Mouse (Mus musculus) midbrain, embryonic 11.5 days (tissue): Measurements from ENCODE around the gene Igf1r. TPM values are rescaled to one million over a fixed set of nuclear protein-coding genes. Genes with fewer than 3 reads are reported as not detected.
A peak's percentile ranks its signal among the peaks of the same experiment; 100 is the strongest.

Experiments
- ATAC-seq: fragments of 200-750 bp; cut with Nextera tagmentation; 2 replicates; pipeline ENCODE4 v1.8.0; 2017; ENCODE audit warnings: moderate TSS enrichment, moderate library complexity; ENCODE audit not compliant: low FRiP score
- DNase-seq: peaks from one replicate; pipeline ENCODE4 v3.0.0; 2015; ENCODE audit warnings: low spot score; ENCODE audit errors: missing footprints
- H3K27ac ChIP-seq: fragments of 300-500 bp; sonication (generic); 2 replicates; pipeline ENCODE4 v1.5.1; 2014; ENCODE audit warnings: low read depth, low read length
- H3K27me3 ChIP-seq: fragments of 300-500 bp; sonication (generic); 2 replicates; pipeline ENCODE4 v1.6.1; 2014; ENCODE audit warnings: mild to moderate bottlenecking, low read length, moderate library complexity, mixed read lengths; ENCODE audit not compliant: control insufficient read depth, insufficient read depth
- H3K36me3 ChIP-seq: fragments of 300-500 bp; sonication (generic); 2 replicates; pipeline ENCODE4 v1.6.1; 2014; ENCODE audit warnings: mild to moderate bottlenecking, low read length, moderate library complexity, mixed read lengths; ENCODE audit not compliant: control insufficient read depth, insufficient read depth
- H3K4me1 ChIP-seq: fragments of 300-500 bp; sonication (generic); 2 replicates; pipeline ENCODE4 v1.6.1; 2014; ENCODE audit warnings: low read length; ENCODE audit not compliant: control insufficient read depth, insufficient read depth
- H3K4me2 ChIP-seq: fragments of 300-500 bp; sonication (generic); 2 replicates; pipeline ENCODE4 v1.6.1; 2014; ENCODE audit warnings: mild to moderate bottlenecking, moderate library complexity
- H3K4me3 ChIP-seq: fragments of 300-500 bp; sonication (generic); 2 replicates; pipeline ENCODE4 v1.5.1; 2014; ENCODE audit warnings: low read depth, low read length
- H3K9ac ChIP-seq: fragments of 300-500 bp; sonication (generic); 2 replicates; pipeline ENCODE4 v1.6.1; 2014; ENCODE audit warnings: low read length
- H3K9me3 ChIP-seq: fragments of 300-500 bp; sonication (generic); 2 replicates; pipeline ENCODE4 v1.6.1; 2016; ENCODE audit warnings: low read length; ENCODE audit not compliant: control insufficient read depth
- WGBS: fragments of 180-500 bp; shearing (Covaris S2); extraction: QIAGEN DNeasy Blood & Tissue Kit; methylation state at CpG from one replicate; pipeline ENCODE4 v1.1.7; 2014; 5-methylcytosine and 5-hydroxymethylcytosine counted together
- polyA plus RNA-seq: library from polyadenylated mRNA; unstranded; fragments of >200 nt; fragmentation: Nextera tagmentation; extraction: Ambion mirVana; gene quantifications from 2 replicates; pipeline ENCODE4 v1.2.1, GENCODE M21; 2014

Igf1r gene
- polyA plus RNA-seq, 1 experiment from 2014 or later = 20.0 TPM

DNA sequence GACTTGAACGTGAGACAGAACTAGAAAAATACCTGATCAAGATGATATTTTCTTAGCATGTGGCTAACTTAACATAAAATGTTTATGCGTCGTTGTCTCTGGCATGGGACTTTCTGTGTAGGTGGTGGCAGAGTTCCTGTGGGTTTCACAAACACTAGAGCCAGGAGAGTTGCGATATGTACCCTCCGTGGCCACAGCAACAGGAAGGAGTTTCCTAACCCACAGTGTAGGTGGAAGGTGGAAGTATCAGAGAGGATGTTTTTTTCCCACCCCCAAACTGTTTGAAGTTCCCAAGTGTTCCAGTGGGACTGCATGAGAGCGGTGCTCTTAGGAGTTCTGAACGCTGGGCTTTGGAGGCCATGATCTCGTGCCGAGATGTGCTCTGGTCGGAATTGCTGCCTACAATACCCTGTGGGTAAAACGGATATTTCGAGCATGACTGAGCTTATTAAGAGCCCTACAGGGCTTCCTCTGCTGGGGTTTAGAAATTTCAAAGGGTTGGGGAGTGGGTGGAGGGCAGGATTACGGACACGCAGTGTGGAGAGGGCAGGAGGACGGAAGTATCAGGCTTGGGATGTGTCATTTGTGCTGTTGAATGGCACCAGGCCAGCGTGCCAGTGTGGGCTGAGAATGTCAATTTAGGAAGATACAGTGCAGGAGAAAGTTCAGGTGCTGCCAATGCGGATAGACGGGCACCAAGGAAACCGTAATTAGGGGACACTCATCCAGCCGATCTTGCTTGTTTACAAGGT, 195.8 kb downstream of the Igf1r start:
- Histone ChIP-seq H3K9ac (no peak overlapping the region), H3K4me3 (no peak overlapping the region), H3K4me2 (no peak overlapping the region), H3K36me3 (no peaks in the 10 kb centered on the region), H3K9me3 (no peaks in the 10 kb centered on the region), H3K27me3 (no peaks in the 10 kb centered on the region), H3K4me1 (peaks cover 10% of the 10 kb centered on the region), H3K27ac (no peak overlapping the region)
- ATAC-seq (peak; percentile 42), DNase-seq (no peak)
- WGBS = 38% methylated on average over 20 of the region's 20 CpGs

DNA sequence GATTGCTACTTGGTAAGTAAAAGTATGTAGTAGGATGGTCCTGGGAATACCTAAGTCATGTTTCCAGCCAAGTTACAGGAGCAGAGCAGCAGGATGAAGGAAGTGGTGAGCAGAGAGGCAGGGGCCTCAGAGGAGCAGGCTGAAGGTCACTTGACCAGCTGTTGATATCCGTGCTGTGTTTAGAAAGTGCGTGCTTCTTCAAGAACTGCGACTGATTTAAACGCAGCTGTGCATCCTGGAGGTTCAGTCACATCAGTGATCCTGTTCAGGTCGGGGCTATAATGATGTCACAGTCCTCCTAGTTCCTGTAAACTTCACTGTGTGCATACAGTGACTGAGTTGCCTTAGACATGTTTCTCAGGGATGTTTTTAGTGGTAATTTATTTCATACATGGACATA, 199.3 kb downstream of the Igf1r start:
- Histone ChIP-seq H3K27me3 (no peaks in the 10 kb centered on the region), H3K4me1 (peaks cover 10% of the 10 kb centered on the region), H3K9me3 (no peaks in the 10 kb centered on the region), H3K36me3 (no peaks in the 10 kb centered on the region), H3K4me2 (no peak overlapping the region), H3K9ac (no peak overlapping the region), H3K4me3 (no peak overlapping the region), H3K27ac (no peak overlapping the region)
- 66% methylated on average over 5 of the region's 5 CpGs for WGBS
- ATAC-seq (no peak), DNase-seq (no peak)

DNA sequence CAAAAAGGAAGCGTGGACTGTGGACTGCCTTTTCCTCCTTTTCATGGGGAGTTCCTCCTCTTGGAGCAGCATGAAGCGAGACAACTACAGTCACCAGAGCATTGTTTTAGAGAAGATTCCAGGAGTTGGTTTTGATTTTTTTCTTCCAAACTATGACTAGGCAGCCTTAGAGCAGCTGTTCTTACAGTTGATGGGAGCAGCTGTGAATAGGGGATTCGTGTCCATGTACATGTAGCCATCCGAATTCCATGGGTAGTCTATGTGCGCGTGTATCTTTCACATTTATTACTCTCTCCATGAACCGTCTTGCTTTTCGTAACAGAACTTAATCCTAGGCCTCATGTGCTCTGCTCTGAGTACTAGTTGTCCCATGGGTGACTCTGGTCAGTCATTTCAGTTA, 199.8 kb downstream of the Igf1r start:
- Histone ChIP-seq H3K27me3 (no peaks in the 10 kb centered on the region), H3K4me3 (no peak overlapping the region), H3K4me2 (no peak overlapping the region), H3K4me1 (peaks cover 10% of the 10 kb centered on the region), H3K9ac (no peak overlapping the region), H3K36me3 (no peaks in the 10 kb centered on the region), H3K27ac (no peak overlapping the region), H3K9me3 (no peaks in the 10 kb centered on the region)
- ATAC-seq (no peak), DNase-seq (no peak)
- 93% methylated on average over 8 of the region's 8 CpGs for WGBS

DNA sequence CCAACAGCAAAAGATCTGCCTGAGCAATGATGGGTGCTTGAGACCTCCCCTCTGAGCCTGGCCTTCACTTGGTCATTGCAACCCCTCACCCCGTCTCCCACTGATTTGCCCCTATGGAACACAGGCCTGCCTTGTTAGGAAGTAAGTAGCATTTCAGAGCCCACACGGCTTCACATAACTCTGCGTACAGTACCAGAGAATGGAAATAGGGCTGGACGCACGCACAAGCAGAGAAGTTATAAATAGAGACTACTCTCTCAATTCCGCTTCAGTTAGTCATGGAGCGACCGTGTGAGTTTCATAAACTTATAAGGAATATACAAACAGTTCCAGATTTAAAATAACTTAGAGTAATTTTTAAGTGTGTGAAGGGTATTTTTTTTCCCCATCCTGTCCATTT, 200.6 kb downstream of the Igf1r start:
- ATAC-seq (no peak), DNase-seq (no peak)
- H3K27ac ChIP-seq = no peak overlapping the region
- no peaks in the 10 kb centered on the region for H3K9me3 ChIP-seq
- no peak overlapping the region for H3K4me2 ChIP-seq
- H3K4me3 ChIP-seq = no peak overlapping the region
- H3K36me3 ChIP-seq = no peaks in the 10 kb centered on the region
- 85% methylated on average over 8 of the region's 8 CpGs for WGBS
- H3K27me3 ChIP-seq = no peaks in the 10 kb centered on the region
- peaks cover 7% of the 10 kb centered on the region for H3K4me1 ChIP-seq
- H3K9ac ChIP-seq = no peak overlapping the region

DNA sequence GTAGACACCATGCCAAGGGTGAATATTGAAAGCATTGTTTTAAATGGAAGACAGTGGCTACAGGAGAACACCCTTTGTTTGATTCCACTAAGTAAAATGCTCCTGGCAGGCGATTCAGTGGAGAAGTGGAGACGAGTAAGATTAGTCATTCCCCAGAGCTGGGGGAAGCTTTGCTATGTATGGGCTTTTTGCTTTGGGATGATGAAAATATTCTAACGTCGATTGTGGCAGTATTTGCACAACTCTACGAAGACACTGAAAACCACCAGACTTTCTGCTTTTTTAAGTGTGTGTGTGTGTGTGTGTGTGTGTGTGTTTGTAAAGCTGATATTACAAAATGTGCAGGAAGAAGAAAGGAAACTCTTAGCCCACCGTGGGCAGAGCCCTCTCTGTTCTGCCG, 202.0 kb downstream of the Igf1r start:
- no peaks in the 10 kb centered on the region for H3K4me1 ChIP-seq

DNA sequence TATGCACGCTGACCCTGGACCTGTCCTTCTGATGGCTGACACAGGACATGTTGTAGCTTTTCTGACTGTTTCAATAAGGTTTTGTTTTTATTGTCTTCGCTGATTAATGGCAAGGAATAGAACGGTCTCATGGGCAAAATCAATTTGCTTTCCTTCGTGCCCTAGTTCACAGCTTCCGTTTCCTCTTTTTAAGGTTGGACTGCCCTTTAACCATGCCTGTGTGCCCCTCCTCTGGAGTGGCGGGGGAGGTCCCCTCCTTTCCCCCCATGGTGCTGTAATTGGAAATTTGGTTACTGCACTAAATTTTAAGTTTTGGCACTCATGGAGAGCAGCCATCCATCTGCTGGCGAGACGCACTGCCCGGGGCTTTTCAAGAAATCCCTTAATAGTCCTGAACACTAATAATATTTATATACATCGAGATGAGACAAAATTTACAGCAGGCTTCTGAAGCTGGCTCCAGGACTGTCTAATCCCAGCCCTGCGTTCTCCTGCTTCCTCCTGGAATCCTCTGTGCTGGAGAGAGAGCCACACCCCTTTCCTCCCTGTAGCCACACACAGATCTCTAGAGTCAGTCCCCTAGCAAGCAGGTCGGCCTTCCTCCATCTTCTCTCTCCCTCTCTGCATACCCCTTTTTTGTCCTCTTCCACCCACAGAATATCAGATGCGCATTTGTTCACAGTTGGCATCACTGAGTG, 207.6 kb downstream of the Igf1r start:
- H3K9me3 ChIP-seq = no peaks in the 10 kb centered on the region
- H3K4me3 ChIP-seq = no peak overlapping the region
- no peak overlapping the region for H3K4me2 ChIP-seq
- H3K27me3 ChIP-seq = no peaks in the 10 kb centered on the region
- no peaks in the 10 kb centered on the region; the same call in 1 of the 2 replicates for H3K36me3 ChIP-seq
- no peak for ATAC-seq
- no peak for DNase-seq
- 72% methylated on average over 13 of the region's 13 CpGs for WGBS
- no peak overlapping the region for H3K9ac ChIP-seq
- no peak overlapping the region for H3K27ac ChIP-seq
- no peaks in the 10 kb centered on the region for H3K4me1 ChIP-seq

More for the DNA sequence above, 202.0 kb downstream of the Igf1r start:
- Histone ChIP-seq H3K4me2 (no peak overlapping the region), H3K27ac (no peak overlapping the region), H3K4me3 (no peak overlapping the region), H3K9me3 (no peaks in the 10 kb centered on the region), H3K9ac (no peak overlapping the region), H3K27me3 (no peaks in the 10 kb centered on the region), H3K36me3 (no peaks in the 10 kb centered on the region)
- 60% methylated on average over 7 of the region's 7 CpGs for WGBS
- ATAC-seq (no peak), DNase-seq (no peak)

DNA sequence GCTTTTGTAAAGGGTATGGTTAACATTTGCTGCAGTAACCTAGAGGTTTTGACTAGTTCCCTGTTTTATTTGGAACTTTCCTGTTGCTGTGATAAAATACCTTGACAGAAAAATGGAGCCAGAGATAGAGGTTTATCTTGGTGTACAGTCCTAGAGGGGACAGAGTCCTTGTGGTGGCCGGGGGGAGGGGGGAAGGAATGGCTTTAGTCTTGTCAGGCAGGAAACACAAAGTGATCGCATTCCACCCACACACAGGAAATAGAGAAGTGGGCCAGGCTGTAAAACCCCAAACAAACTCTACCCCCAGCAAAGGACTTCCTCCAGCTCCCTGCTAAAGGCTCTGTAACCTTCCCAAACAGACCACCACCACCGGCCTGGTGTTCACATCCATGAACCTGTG, 211.4 kb downstream of the Igf1r start:
- no peak overlapping the region for H3K4me3 ChIP-seq
- no peaks in the 10 kb centered on the region for H3K27me3 ChIP-seq
- no peak for DNase-seq
- no peak overlapping the region for H3K9ac ChIP-seq
- WGBS = 80% methylated on average over 3 of the region's 3 CpGs
- H3K36me3 ChIP-seq = no peaks in the 10 kb centered on the region; the same call in 1 of the 2 replicates
- no peak for ATAC-seq
- no peak overlapping the region for H3K27ac ChIP-seq
- H3K9me3 ChIP-seq = no peaks in the 10 kb centered on the region
- no peaks in the 10 kb centered on the region for H3K4me1 ChIP-seq
- no peak overlapping the region for H3K4me2 ChIP-seq

DNA sequence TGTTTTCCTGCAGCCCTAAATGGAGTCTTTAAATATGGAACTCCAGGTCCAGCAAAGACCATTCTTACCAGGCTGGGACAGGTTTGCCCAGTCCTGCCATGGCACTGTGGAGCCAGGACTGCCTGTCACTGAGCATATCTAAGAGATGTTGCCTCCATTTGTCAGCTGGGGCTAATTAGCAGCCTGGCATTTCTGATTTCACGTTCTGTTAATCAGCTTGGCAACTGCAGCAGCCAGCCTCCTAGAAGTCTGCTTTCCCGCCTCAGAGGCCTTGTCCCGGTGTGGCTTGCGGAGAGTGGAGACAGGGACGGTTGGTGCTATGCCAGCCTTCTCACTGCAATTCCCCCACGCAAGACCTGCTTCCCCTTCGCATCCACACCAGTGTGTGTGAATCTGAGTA, 220.1 kb downstream of the Igf1r start:
- no peaks in the 10 kb centered on the region for H3K27me3 ChIP-seq
- H3K4me2 ChIP-seq = no peak overlapping the region
- ATAC-seq (no peak), DNase-seq (no peak)
- H3K9me3 ChIP-seq = no peaks in the 10 kb centered on the region
- 90% methylated on average over 7 of the region's 7 CpGs for WGBS
- H3K27ac ChIP-seq = no peak overlapping the region
- H3K4me1 ChIP-seq = no peaks in the 10 kb centered on the region
- H3K9ac ChIP-seq = no peak overlapping the region
- H3K4me3 ChIP-seq = no peak overlapping the region
- H3K36me3 ChIP-seq = no peaks in the 10 kb centered on the region; the same call in 1 of the 2 replicates

DNA sequence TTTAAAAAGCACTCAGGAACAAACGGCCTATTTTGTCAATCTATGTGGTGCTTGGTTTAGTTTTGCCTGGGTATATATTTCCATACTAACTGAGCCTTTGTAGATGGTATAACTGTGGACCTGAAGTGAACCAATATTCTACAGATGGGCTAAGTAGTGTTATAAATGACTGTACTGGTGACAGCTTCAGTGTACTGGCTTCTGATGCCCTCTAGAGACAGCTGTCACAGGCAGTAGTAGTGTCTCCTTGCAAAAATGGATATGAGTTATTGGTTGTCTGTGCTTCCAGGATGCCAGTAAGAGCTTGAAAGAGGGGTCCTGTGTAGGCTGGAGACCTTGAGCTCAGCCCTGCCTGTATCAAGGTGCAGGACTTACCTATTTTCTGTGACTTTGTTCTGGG, 227.0 kb downstream of the Igf1r start:
- ATAC-seq (no peak), DNase-seq (no peak)
- WGBS = 98% methylated on average over 1 of the region's 1 CpGs
- Histone ChIP-seq H3K9ac (no peak overlapping the region), H3K27ac (no peak overlapping the region), H3K4me2 (no peak overlapping the region), H3K4me3 (no peak overlapping the region), H3K27me3 (no peaks in the 10 kb centered on the region), H3K4me1 (no peaks in the 10 kb centered on the region), H3K9me3 (no peaks in the 10 kb centered on the region), H3K36me3 (peaks cover 6% of the 10 kb centered on the region; the same call in 1 of the 2 replicates)
